Mouse (Mus musculus): ENCODE measurements around the gene Gstm5. TPM values are rescaled to one million over a fixed set of nuclear protein-coding genes. Genes with fewer than 3 reads are reported as not detected.
"Not testable (repeated sequence)": the region's sequence is repeated elsewhere in the genome, so short reads cannot be mapped to it uniquely, and the experiment has no call there.

The Gstm5 gene
- polyA plus RNA-seq, 1 experiment from 2014 or later: 270 TPM

DNA sequence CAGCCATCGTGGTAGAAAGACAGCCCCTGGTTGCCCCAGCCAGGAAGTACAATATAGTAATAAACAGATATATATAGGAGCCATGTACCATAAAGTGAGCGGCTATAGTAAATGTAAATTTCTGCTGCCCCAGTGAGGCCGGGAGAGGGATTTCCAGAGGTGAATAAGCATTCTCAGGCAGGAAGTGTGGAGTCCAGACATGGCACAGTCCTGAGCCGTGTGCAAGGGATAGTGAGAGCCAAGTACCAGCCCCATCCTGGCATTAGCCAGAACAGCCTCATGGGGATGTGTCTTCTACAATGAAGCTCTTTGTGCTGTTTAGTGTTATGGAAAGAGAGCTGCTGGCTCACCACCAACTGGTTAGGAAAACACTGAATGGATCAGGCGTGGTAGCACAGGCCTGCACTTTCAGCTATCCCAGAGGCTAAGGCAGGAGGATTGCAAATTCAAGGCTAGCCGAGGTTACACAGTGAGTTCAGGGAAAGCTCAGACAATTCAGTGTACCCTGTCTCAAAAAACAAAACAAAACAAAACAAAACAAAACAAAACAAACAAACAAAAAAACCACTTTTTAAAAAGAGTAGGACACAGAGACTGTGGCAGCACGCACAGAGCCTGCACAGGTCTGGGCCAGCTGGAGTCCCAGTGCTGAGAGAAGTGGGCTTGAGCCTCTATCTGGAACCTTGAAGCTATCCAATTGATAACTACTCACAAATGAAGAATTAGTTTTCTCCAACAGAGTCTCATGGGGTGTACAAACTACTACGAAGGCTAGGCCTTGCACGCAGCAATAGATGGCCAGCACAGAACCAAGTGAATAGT, 7.7 kb upstream of the Gstm5 start:
- 90% methylated on average over 9 of the region's 9 CpGs for WGBS
- H3K4me3 ChIP-seq (ENCODE audit: low read depth, low read length): no peak overlapping the region
- ATAC-seq (ENCODE audit: low FRiP score) (no peak), DNase-seq (ENCODE audit: low spot score, missing footprints) (no peak)
- no peaks in the 10 kb centered on the region for H3K9me3 ChIP-seq (ENCODE audit: control insufficient read depth, low read length)
- no peak overlapping the region for H3K27ac ChIP-seq (ENCODE audit: low read depth, low read length)
- H3K9ac ChIP-seq (ENCODE audit: low read length): no peak overlapping the region
- H3K4me2 ChIP-seq: no peak overlapping the region
- H3K4me1 ChIP-seq (ENCODE audit: control insufficient read depth, insufficient read depth, low read length): no peaks in the 10 kb centered on the region
- no peaks in the 10 kb centered on the region for H3K27me3 ChIP-seq (ENCODE audit: control insufficient read depth, insufficient read depth, low read length)
- no peaks in the 10 kb centered on the region for H3K36me3 ChIP-seq (ENCODE audit: control insufficient read depth, insufficient read depth, low read length)

DNA sequence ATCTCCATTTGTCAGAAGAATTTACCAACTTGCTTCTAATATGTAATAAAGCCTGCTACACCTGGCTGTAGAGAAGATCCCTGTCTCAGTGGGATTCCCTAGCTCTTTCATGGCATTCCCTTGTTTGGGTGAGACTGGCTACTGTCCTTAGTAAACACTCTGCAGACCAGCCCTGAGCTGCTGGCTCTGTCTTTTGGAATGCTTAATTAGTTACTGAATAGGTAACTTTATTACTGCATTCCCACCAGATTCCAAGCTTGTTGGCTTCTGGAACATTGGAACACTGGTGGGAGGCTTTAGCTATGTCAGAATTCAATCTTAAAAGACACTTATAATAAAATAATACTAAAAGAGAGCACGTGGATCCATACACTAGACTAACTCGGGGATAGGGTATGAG, 6.4 kb upstream of the Gstm5 start:
- H3K4me1 ChIP-seq (ENCODE audit: control insufficient read depth, insufficient read depth, low read length); H3K9ac ChIP-seq (ENCODE audit: low read length); H3K36me3 ChIP-seq (ENCODE audit: control insufficient read depth, insufficient read depth, low read length); H3K27ac ChIP-seq (ENCODE audit: low read depth, low read length); DNase-seq (ENCODE audit: low spot score, missing footprints); ATAC-seq (ENCODE audit: low FRiP score); H3K4me3 ChIP-seq (ENCODE audit: low read depth, low read length); H3K9me3 ChIP-seq (ENCODE audit: control insufficient read depth, low read length); H3K27me3 ChIP-seq (ENCODE audit: control insufficient read depth, insufficient read depth, low read length); H3K4me2 ChIP-seq: not testable (repeated sequence)
- WGBS: 81% methylated on average over 2 of the region's 2 CpGs

DNA sequence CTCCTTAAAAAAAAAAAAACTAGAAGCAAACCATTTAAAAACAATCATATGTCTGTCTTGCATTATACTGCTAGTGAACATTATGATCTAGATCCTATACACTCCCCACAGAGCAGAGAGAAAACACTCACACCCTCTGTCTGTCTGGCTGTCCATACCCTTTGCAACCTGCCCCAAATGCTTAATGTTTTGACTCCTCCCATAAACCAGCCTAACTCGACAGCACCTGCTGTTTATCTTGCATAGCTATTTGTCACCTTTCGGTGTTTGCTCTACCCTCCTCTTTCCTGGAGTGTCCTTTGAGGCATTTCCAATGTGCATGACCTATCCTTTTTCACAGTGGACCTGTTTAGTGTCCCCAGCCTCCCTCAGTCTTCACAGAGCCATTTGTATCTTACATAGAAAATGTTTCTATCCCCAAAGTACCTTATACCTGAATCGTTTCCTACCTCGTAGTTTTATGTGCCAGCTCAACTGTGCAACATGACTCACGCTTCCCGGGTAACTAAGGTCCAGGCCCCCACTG, 364 bp upstream of the Gstm5 start:
- WGBS: 15% methylated on average over 6 of the region's 6 CpGs
- Histone ChIP-seq H3K27me3 (ENCODE audit: control insufficient read depth, insufficient read depth, low read length) (no peaks in the 10 kb centered on the region), H3K4me3 (ENCODE audit: low read depth, low read length) (peak overlapping the region; percentile 75), H3K9ac (ENCODE audit: low read length) (peak overlapping the region; percentile 93), H3K27ac (ENCODE audit: low read depth, low read length) (no peak overlapping the region), H3K4me2 (peak overlapping the region; percentile 84), H3K36me3 (ENCODE audit: control insufficient read depth, insufficient read depth, low read length) (peaks cover 4% of the 10 kb centered on the region; the same call in 1 of the 2 replicates), H3K9me3 (ENCODE audit: control insufficient read depth, low read length) (no peaks in the 10 kb centered on the region), H3K4me1 (ENCODE audit: control insufficient read depth, insufficient read depth, low read length) (peaks cover 9% of the 10 kb centered on the region)
- DNase-seq (ENCODE audit: low spot score, missing footprints) (no peak), ATAC-seq (ENCODE audit: low FRiP score) (peak; percentile 54)

DNA sequence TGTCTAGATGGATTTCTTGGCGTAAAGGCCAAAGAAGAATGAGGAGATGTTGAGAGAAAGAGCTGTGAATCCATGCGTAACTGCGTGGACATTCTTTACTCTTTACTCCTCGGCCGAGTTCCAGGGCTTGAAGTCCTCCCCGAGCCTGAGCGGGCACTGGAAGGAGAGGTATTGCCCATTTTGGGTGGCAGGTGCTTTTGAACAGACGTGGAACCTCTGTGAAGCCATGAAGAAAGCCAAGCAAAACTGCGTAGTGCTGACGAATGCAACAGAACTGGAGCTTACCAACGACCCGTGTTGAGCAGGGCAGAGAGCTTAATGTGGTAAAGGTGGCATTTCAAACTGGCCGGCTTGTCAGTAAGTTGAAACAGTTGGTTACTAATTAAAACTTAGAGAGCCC, 3.1 kb downstream of the Gstm5 start:
- ATAC-seq (ENCODE audit: low FRiP score): no peak

DNA sequence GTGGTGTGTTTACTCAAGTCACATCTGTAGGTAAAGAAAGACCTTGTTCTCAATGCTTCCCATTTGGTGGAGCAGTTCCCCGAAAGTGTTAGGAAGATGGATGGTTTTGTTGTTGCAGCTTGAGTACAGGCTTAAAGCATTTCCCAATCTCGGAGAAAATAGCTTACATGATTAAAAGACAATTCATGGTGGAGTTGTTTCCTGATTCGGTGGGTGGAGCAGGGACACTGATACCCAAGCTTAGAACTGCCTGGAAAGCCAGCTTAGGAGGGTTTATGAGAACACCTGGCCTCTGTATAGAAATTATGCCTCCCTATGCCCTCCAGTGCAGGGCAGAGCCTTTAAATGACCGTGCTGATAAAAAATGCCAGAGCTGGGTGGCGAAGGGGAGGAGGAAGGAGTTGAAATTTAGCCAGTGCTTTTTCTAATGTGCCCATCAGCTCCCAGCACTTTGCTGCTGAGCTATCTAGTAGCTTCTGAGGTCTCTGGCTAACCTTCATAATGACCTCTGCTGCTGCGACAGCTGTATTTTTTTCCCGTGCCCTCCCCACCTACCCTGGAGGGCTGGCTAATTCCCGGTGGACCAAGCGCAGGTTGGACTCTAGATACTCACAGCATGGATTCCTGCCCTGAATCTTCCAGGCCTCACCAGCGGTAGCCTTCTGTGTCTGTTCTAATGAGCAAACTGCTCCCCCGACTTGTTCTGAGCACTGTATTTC, 5.5 kb downstream of the Gstm5 start:
- ATAC-seq (ENCODE audit: low FRiP score): no peak
- WGBS: 74% methylated on average over 11 of the region's 11 CpGs
- Histone ChIP-seq H3K9ac (ENCODE audit: low read length) (no peak overlapping the region), H3K9me3 (ENCODE audit: control insufficient read depth, low read length) (no peaks in the 10 kb centered on the region), H3K4me1 (ENCODE audit: control insufficient read depth, insufficient read depth, low read length) (0 out of 2 replicates have a peak, but pooled peaks cover 5% of the 10 kb centered on the region), H3K36me3 (ENCODE audit: control insufficient read depth, insufficient read depth, low read length) (peaks cover 4% of the 10 kb centered on the region; the same call in 1 of the 2 replicates), H3K4me2 (no peak overlapping the region), H3K27me3 (ENCODE audit: control insufficient read depth, insufficient read depth, low read length) (no peaks in the 10 kb centered on the region), H3K27ac (ENCODE audit: low read depth, low read length) (no peak overlapping the region), H3K4me3 (ENCODE audit: low read depth, low read length) (no peak overlapping the region)
- DNase-seq (ENCODE audit: low spot score, missing footprints): no peak

More for the DNA sequence above, 3.1 kb downstream of the Gstm5 start:
- H3K9ac ChIP-seq (ENCODE audit: low read length): no peak overlapping the region
- H3K4me1 ChIP-seq (ENCODE audit: control insufficient read depth, insufficient read depth, low read length): peaks cover 9% of the 10 kb centered on the region
- no peaks in the 10 kb centered on the region for H3K9me3 ChIP-seq (ENCODE audit: control insufficient read depth, low read length)
- H3K4me3 ChIP-seq (ENCODE audit: low read depth, low read length): no peak overlapping the region
- H3K4me2 ChIP-seq: no peak overlapping the region
- peaks cover 4% of the 10 kb centered on the region; the same call in 1 of the 2 replicates for H3K36me3 ChIP-seq (ENCODE audit: control insufficient read depth, insufficient read depth, low read length)
- no peak overlapping the region for H3K27ac ChIP-seq (ENCODE audit: low read depth, low read length)
- WGBS: 93% methylated on average over 13 of the region's 13 CpGs
- no peak for DNase-seq (ENCODE audit: low spot score, missing footprints)
- H3K27me3 ChIP-seq (ENCODE audit: control insufficient read depth, insufficient read depth, low read length): no peaks in the 10 kb centered on the region

DNA sequence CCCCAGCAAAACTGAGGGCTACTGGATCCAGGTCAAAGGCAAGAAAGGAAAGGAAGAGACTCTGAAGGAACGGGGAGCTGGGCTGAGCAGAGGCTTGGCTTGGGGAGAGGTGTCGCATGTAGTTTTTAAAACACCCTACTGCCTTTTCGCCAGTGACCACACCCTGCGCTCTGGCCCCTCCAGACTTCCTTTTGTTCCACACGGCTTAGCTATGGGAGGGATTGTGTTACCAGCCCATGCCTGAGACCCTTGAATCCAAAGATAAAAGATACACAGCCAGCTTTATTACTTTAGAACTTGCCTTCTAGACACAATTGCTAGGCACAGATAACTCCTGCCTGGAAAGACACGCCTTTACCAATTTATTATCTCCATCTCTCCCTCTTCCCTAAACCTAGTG, 10.3 kb downstream of the Gstm5 start:
- H3K4me3 ChIP-seq (ENCODE audit: low read depth, low read length): no peak overlapping the region
- no peaks in the 10 kb centered on the region for H3K36me3 ChIP-seq (ENCODE audit: control insufficient read depth, insufficient read depth, low read length)
- no peak overlapping the region for H3K4me2 ChIP-seq
- DNase-seq (ENCODE audit: low spot score, missing footprints) (no peak), ATAC-seq (ENCODE audit: low FRiP score) (no peak)
- no peaks in the 10 kb centered on the region for H3K27me3 ChIP-seq (ENCODE audit: control insufficient read depth, insufficient read depth, low read length)
- WGBS: 66% methylated on average over 6 of the region's 6 CpGs
- no peaks in the 10 kb centered on the region for H3K9me3 ChIP-seq (ENCODE audit: control insufficient read depth, low read length)
- H3K4me1 ChIP-seq (ENCODE audit: control insufficient read depth, insufficient read depth, low read length): no peaks in the 10 kb centered on the region
- H3K9ac ChIP-seq (ENCODE audit: low read length): no peak overlapping the region
- no peak overlapping the region for H3K27ac ChIP-seq (ENCODE audit: low read depth, low read length)

DNA sequence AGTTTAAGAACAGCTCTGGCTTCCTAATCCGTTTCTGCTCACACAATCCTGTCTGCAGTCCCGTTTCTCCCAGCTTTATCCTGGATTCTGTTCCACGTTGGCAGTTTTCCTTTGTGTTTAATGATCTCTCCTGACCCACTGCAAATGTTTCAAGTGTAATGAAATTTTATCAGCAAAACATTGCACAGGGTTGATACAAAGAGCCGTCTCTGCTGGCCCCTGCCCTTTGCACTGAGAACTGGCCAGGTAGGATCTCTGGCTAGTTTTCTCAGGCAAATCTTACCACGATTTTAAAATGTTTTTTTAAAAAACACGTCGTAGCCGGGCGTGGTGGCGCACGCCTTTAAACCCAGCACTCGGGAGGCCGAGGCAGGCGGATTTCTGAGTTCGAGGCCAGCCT, 21.1 kb downstream of the Gstm5 start:
- H3K4me1 ChIP-seq (ENCODE audit: control insufficient read depth, insufficient read depth, low read length): no peaks in the 10 kb centered on the region
- ATAC-seq (ENCODE audit: low FRiP score): no peak

DNA sequence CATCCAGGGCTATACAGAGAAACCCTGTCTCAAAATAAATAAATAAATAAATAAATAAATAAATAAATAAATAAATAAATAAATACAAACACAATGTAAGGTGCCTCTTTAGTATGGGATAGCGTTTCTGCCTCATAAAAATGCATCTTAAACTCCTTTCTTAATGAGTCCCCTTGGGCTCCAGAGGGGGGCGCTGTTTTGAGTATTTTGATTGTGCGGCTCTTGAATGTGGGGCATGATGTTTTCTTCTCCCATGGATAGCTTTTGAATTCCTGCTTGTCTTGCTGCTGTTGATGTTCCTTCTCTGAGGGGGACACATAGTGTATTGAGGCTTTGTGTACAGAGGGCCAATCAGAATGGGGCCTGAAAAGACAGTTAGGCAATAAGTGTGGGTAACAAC, 21.5 kb downstream of the Gstm5 start:
- Histone ChIP-seq H3K27me3 (ENCODE audit: control insufficient read depth, insufficient read depth, low read length) (no peaks in the 10 kb centered on the region), H3K9me3 (ENCODE audit: control insufficient read depth, low read length) (no peaks in the 10 kb centered on the region), H3K4me2 (no peak overlapping the region), H3K9ac (ENCODE audit: low read length) (no peak overlapping the region), H3K36me3 (ENCODE audit: control insufficient read depth, insufficient read depth, low read length) (no peaks in the 10 kb centered on the region), H3K4me1 (ENCODE audit: control insufficient read depth, insufficient read depth, low read length) (no peaks in the 10 kb centered on the region), H3K27ac (ENCODE audit: low read depth, low read length) (no peak overlapping the region), H3K4me3 (ENCODE audit: low read depth, low read length) (no peak overlapping the region)
- DNase-seq (ENCODE audit: low spot score, missing footprints) (no peak), ATAC-seq (ENCODE audit: low FRiP score) (no peak)
- WGBS: 80% methylated on average over 3 of the region's 3 CpGs

More for the DNA sequence above, 21.1 kb downstream of the Gstm5 start:
- no peak overlapping the region for H3K4me2 ChIP-seq
- H3K36me3 ChIP-seq (ENCODE audit: control insufficient read depth, insufficient read depth, low read length): no peaks in the 10 kb centered on the region
- no peaks in the 10 kb centered on the region for H3K9me3 ChIP-seq (ENCODE audit: control insufficient read depth, low read length)
- WGBS: 75% methylated on average over 15 of the region's 15 CpGs
- H3K27me3 ChIP-seq (ENCODE audit: control insufficient read depth, insufficient read depth, low read length): no peaks in the 10 kb centered on the region
- no peak for DNase-seq (ENCODE audit: low spot score, missing footprints)
- no peak overlapping the region for H3K4me3 ChIP-seq (ENCODE audit: low read depth, low read length)
- H3K9ac ChIP-seq (ENCODE audit: low read length): no peak overlapping the region
- no peak overlapping the region for H3K27ac ChIP-seq (ENCODE audit: low read depth, low read length)

All from midbrain, embryonic 11.5 days (tissue).